ENCODE assay signal across 27 mouse cellular contexts in the genomic region with DNA sequence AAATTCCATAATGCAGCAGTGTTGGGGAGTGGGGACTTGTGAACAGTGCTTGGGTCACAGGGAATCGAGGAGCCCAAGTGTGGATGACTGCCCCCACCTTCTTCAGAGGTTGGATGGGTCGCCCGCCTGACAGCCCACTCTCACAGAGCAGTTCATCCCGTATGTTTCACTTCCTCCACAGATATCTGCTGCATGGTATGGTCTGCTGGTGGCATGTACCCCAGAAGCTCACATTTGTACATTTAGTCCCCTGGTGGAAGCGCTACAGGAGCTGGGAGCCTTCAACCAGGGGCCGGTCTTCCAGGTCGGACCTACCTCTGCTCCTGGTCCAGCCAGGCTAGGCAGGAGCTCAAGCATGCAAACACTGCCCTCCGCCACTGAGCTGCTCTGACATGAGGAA.
DNase-seq lines count a peak whose midpoint lies in the region; ATAC-seq and TF ChIP-seq lines count a peak whose summit lies in the region.
"Had no signal": no experiment of that assay in that cellular context is flagged by ENCODE, and none has a peak within 500 bp of the region (broad histone marks: within the 10 kb centered on the region; RNA-seq: fewer than 3 reads in every experiment).

No protein-coding gene starts in this region.

- ATAC-seq in midbrain, embryonic 11.5 days (ENCODE audit: low FRiP score): no peak
- no peak for ATAC-seq in midbrain, postnatal 0 days (ENCODE audit: low FRiP score)
- ATAC-seq in limb, embryonic 12.5 days (ENCODE audit: insufficient number of reproducible peaks, insufficient read depth, low FRiP score, low TSS enrichment, low read depth): no peak
- no peak for ATAC-seq in erythroid progenitor cell, adult 5-6 weeks (replicated peaks; ENCODE audit: low FRiP score, poor library complexity, severe bottlenecking)
- ATAC-seq: forebrain, embryonic 13.5 days; intestine, embryonic 16.5 days; midbrain, embryonic 16.5 days; Patski had no signal

- peaks cover 7% of the 10 kb centered on the region for H3K4me1 ChIP-seq in midbrain, embryonic 11.5 days (ENCODE audit: control insufficient read depth, insufficient read depth, low read length)
- H3K4me1 ChIP-seq in midbrain, postnatal 0 days (ENCODE audit: insufficient read depth, low read length): no peaks in the 10 kb centered on the region
- peaks cover 3% of the 10 kb centered on the region for H3K4me1 ChIP-seq in bone marrow, adult 2 months (ENCODE audit: control insufficient read depth, insufficient read depth, low read length)
- H3K4me1 ChIP-seq in limb, embryonic 12.5 days (replicated peaks): peaks cover 65% of the 10 kb centered on the region
- H3K4me1 ChIP-seq: forebrain, embryonic 13.5 days; liver, embryonic 15.5 days had no signal

- H3K36me3 ChIP-seq in midbrain, embryonic 11.5 days (ENCODE audit: control insufficient read depth, insufficient read depth, low read length): no peaks in the 10 kb centered on the region
- no peaks in the 10 kb centered on the region for H3K36me3 ChIP-seq in midbrain, postnatal 0 days (ENCODE audit: insufficient read depth, low read length)
- H3K36me3 ChIP-seq in limb, embryonic 12.5 days: no peaks in the 10 kb centered on the region
- H3K36me3 ChIP-seq: hindbrain, embryonic 12.5 days; limb, embryonic 15.5 days; liver, embryonic 15.5 days; midbrain, embryonic 10.5 days; neural tube, embryonic 13.5 days had no signal

- DNase-seq in midbrain, embryonic 11.5 days (ENCODE audit: low spot score, missing footprints): peak; percentile 69
- DNase-seq in midbrain, postnatal 0 days (ENCODE audit: low spot score): no peak
- DNase-seq in B cell, adult 2 months: peak; percentile 48 to 53
- DNase-seq in layer of hippocampus, adult 9-11 months: no peak
- no peak for DNase-seq in yolk sac, embryonic 10.5 days (ENCODE audit: low spot score)
- DNase-seq: adrenal gland, postnatal 10 days; cerebellum, adult 11-12 months; cerebellum, adult 9-11 months; heart, postnatal 14 days; kidney, adult 8-10 months; kidney, postnatal 10 days; lung, embryonic 14.5 days; lung, postnatal 14 days had no signal

- no peaks in the 10 kb centered on the region for H3K9me3 ChIP-seq in midbrain, embryonic 11.5 days (ENCODE audit: control insufficient read depth, low read length)
- no peaks in the 10 kb centered on the region for H3K9me3 ChIP-seq in midbrain, postnatal 0 days (ENCODE audit: low read length)
- H3K9me3 ChIP-seq in limb, embryonic 12.5 days: no peaks in the 10 kb centered on the region
- H3K9me3 ChIP-seq: forebrain, embryonic 13.5 days; hindbrain, embryonic 12.5 days; limb, embryonic 15.5 days; liver, embryonic 15.5 days; midbrain, embryonic 10.5 days; neural tube, embryonic 13.5 days had no signal

- WGBS in midbrain, embryonic 11.5 days: 95% methylated on average over 8 of the region's 8 CpGs
- WGBS in midbrain, postnatal 0 days: 92% methylated on average over 8 of the region's 8 CpGs
- WGBS in bone marrow, adult 2 months: 67% methylated on average over 8 of the region's 8 CpGs
- 83% methylated on average over 8 of the region's 8 CpGs for WGBS in limb, embryonic 12.5 days

- no peak for TF ChIP-seq CTCF in midbrain, postnatal 0 days (IDR thresholded peaks at IDR 0.05)
- TF ChIP-seq CTCF in bone marrow, adult 2 months (IDR thresholded peaks at IDR 0.05; ENCODE audit: control insufficient read depth, insufficient read depth, low read length): no peak

- H3K4me3 ChIP-seq in midbrain, embryonic 11.5 days (ENCODE audit: low read depth, low read length): no peak overlapping the region
- H3K4me3 ChIP-seq in midbrain, postnatal 0 days (ENCODE audit: low read depth, low read length): no peak overlapping the region
- H3K4me3 ChIP-seq in bone marrow, adult 2 months (replicated peaks; ENCODE audit: control insufficient read depth, low read depth, low read length): no peak overlapping the region
- H3K4me3 ChIP-seq in limb, embryonic 12.5 days (replicated peaks): no peak overlapping the region
- H3K4me3 ChIP-seq: erythroblast, embryonic 14.5 days; forebrain, embryonic 13.5 days; hindbrain, embryonic 12.5 days; limb, embryonic 15.5 days; liver, embryonic 15.5 days; midbrain, embryonic 10.5 days; myocyte; neural tube, embryonic 13.5 days had no signal

- H3K9ac ChIP-seq in midbrain, embryonic 11.5 days (ENCODE audit: low read length): no peak overlapping the region
- no peak overlapping the region for H3K9ac ChIP-seq in midbrain, postnatal 0 days (replicated peaks; ENCODE audit: low read length, poor library complexity, severe bottlenecking)
- no peak overlapping the region for H3K9ac ChIP-seq in limb, embryonic 12.5 days (replicated peaks)
- H3K9ac ChIP-seq: forebrain, embryonic 13.5 days; hindbrain, embryonic 12.5 days; limb, embryonic 15.5 days; liver, embryonic 15.5 days; lung, embryonic 14.5 days; neural tube, embryonic 13.5 days had no signal

- no peaks in the 10 kb centered on the region; the same call in 1 of the 2 replicates for H3K27me3 ChIP-seq in midbrain, embryonic 11.5 days (ENCODE audit: control insufficient read depth, insufficient read depth, low read length)
- H3K27me3 ChIP-seq in midbrain, postnatal 0 days (ENCODE audit: insufficient read depth, low read length): no peaks in the 10 kb centered on the region
- H3K27me3 ChIP-seq in limb, embryonic 12.5 days: peaks cover 49% of the 10 kb centered on the region
- H3K27me3 ChIP-seq: hindbrain, embryonic 12.5 days; liver, embryonic 15.5 days; Patski had no signal

- TF ChIP-seq POLR2A in bone marrow, adult 2 months (IDR thresholded peaks at IDR 0.05; ENCODE audit: borderline replicate concordance, control insufficient read depth, low read depth, low read length): no peak

- no peak overlapping the region for H3K4me2 ChIP-seq in midbrain, embryonic 11.5 days
- H3K4me2 ChIP-seq in midbrain, postnatal 0 days (ENCODE audit: low read depth, low read length, poor library complexity, severe bottlenecking): no peak overlapping the region
- no peak overlapping the region for H3K4me2 ChIP-seq in limb, embryonic 12.5 days
- H3K4me2 ChIP-seq: forebrain, embryonic 13.5 days; hindbrain, embryonic 12.5 days; limb, embryonic 15.5 days; liver, embryonic 15.5 days; lung, embryonic 14.5 days; neural tube, embryonic 13.5 days had no signal

- no peak overlapping the region for H3K27ac ChIP-seq in midbrain, embryonic 11.5 days (ENCODE audit: low read depth, low read length)
- H3K27ac ChIP-seq in midbrain, postnatal 0 days (ENCODE audit: low read depth, low read length): no peak overlapping the region
- H3K27ac ChIP-seq in bone marrow, adult 2 months (ENCODE audit: control insufficient read depth, insufficient read depth, low read depth, low read length, poor library complexity): peak overlapping the region; percentile 12
- peak overlapping the region; percentile 53 for H3K27ac ChIP-seq in limb, embryonic 12.5 days
- H3K27ac ChIP-seq: forebrain, embryonic 13.5 days; hindbrain, embryonic 12.5 days; liver, embryonic 15.5 days; midbrain, embryonic 10.5 days; neural tube, embryonic 13.5 days had no signal

Comparison
In these comparisons a context has a peak if more than half of its experiments do, and no peak if none do; other contexts are left out.
1. DNase-seq: peak in midbrain, embryonic 11.5 days (single experiment) and B cell, adult 2 months (2 of 2); none in midbrain, postnatal 0 days (single experiment), layer of hippocampus, adult 9-11 months (single experiment) and yolk sac, embryonic 10.5 days (single experiment).
2. H3K27ac ChIP-seq: peak in bone marrow, adult 2 months (single experiment) and limb, embryonic 12.5 days (single experiment); none in midbrain, embryonic 11.5 days (single experiment) and midbrain, postnatal 0 days (single experiment).